Mouse (Mus musculus): ENCODE results near the gene Med15. TPM values are rescaled to one million over a fixed set of nuclear protein-coding genes. Genes with fewer than 3 reads are reported as not detected.
"Not testable (repeated sequence)": the region's sequence is repeated elsewhere in the genome, so short reads cannot be mapped to it uniquely, and the experiment has no call there.

Gene Med15
- polyA plus RNA-seq, 1 experiment from 2014 or later: 19.2 TPM

- H3K36me3 ChIP-seq (ENCODE audit: control insufficient read depth, insufficient read depth): no peaks in the 10 kb centered on the region
Observed at GRCm38 (mm10) chr16:17742810-17743209, 10.1 kb upstream of the Med15 start.

GRCm38 (mm10) chr16:17740080-17740479 is 7.4 kb upstream of the Med15 start:
- Histone ChIP-seq H3K4me2 (ENCODE audit: low read depth, low read length) (no peak overlapping the region), H3K27ac (ENCODE audit: low read length) (no peak overlapping the region), H3K9me3 (replicated peaks; ENCODE audit: control insufficient read depth, low read length) (no peaks in the 10 kb centered on the region), H3K36me3 (ENCODE audit: control insufficient read depth, insufficient read depth) (no peaks in the 10 kb centered on the region), H3K4me1 (ENCODE audit: control insufficient read depth, low read depth, low read length) (no peaks in the 10 kb centered on the region), H3K27me3 (ENCODE audit: control insufficient read depth, insufficient read depth, low read depth, low read length) (0 out of 2 replicates have a peak, but pooled peaks cover 2% of the 10 kb centered on the region), H3K9ac (ENCODE audit: low read depth, low read length) (no peak overlapping the region), H3K4me3 (ENCODE audit: low read depth, low read length) (no peak overlapping the region)
- no peak for ATAC-seq (ENCODE audit: low read depth)
- WGBS (ENCODE audit: insufficient replicate concordance): 50% methylated on average over 4 of the region's 4 CpGs

More at GRCm38 (mm10) chr16:17742810-17743209, 10.1 kb upstream of the Med15 start:
- H3K4me2 ChIP-seq (ENCODE audit: low read depth, low read length): no peak overlapping the region
- ATAC-seq (ENCODE audit: low read depth): no peak
- H3K9me3 ChIP-seq (replicated peaks; ENCODE audit: control insufficient read depth, low read length): no peaks in the 10 kb centered on the region
- no peaks in the 10 kb centered on the region for H3K27me3 ChIP-seq (ENCODE audit: control insufficient read depth, insufficient read depth, low read depth, low read length)
- H3K4me1 ChIP-seq (ENCODE audit: control insufficient read depth, low read depth, low read length): no peaks in the 10 kb centered on the region
- 67% methylated on average over 1 of the region's 1 CpGs for WGBS (ENCODE audit: insufficient replicate concordance)
- no peak overlapping the region for H3K27ac ChIP-seq (ENCODE audit: low read length)
- no peak overlapping the region for H3K4me3 ChIP-seq (ENCODE audit: low read depth, low read length)
- H3K9ac ChIP-seq (ENCODE audit: low read depth, low read length): no peak overlapping the region

GRCm38 (mm10) chr16:17736156-17736555 is 3.5 kb upstream of the Med15 start:
- ATAC-seq (ENCODE audit: low read depth): no peak
- Histone ChIP-seq H3K27me3 (ENCODE audit: control insufficient read depth, insufficient read depth, low read depth, low read length) (peaks cover 14% of the 10 kb centered on the region), H3K36me3 (ENCODE audit: control insufficient read depth, insufficient read depth) (no peaks in the 10 kb centered on the region), H3K27ac (ENCODE audit: low read length) (no peak overlapping the region), H3K4me1 (ENCODE audit: control insufficient read depth, low read depth, low read length) (no peaks in the 10 kb centered on the region), H3K9me3 (replicated peaks; ENCODE audit: control insufficient read depth, low read length) (no peaks in the 10 kb centered on the region), H3K4me3 (ENCODE audit: low read depth, low read length) (no peak overlapping the region), H3K4me2 (ENCODE audit: low read depth, low read length) (no peak overlapping the region), H3K9ac (ENCODE audit: low read depth, low read length) (no peak overlapping the region)
- 27% methylated on average over 4 of the region's 4 CpGs for WGBS (ENCODE audit: insufficient replicate concordance)

GRCm38 (mm10) chr16:17734872-17735271 is 2.2 kb upstream of the Med15 start:
- H3K27me3 ChIP-seq (ENCODE audit: control insufficient read depth, insufficient read depth, low read depth, low read length): peaks cover 14% of the 10 kb centered on the region
- WGBS (ENCODE audit: insufficient replicate concordance): 51% methylated on average over 6 of the region's 6 CpGs
- not testable (repeated sequence) for H3K4me1 ChIP-seq (ENCODE audit: control insufficient read depth, low read depth, low read length); ATAC-seq (ENCODE audit: low read depth); H3K27ac ChIP-seq (ENCODE audit: low read length); H3K4me2 ChIP-seq (ENCODE audit: low read depth, low read length); H3K4me3 ChIP-seq (ENCODE audit: low read depth, low read length); H3K36me3 ChIP-seq (ENCODE audit: control insufficient read depth, insufficient read depth); H3K9me3 ChIP-seq (replicated peaks; ENCODE audit: control insufficient read depth, low read length); H3K9ac ChIP-seq (ENCODE audit: low read depth, low read length)

- Histone ChIP-seq H3K27ac (ENCODE audit: low read length) (no peak overlapping the region), H3K4me1 (ENCODE audit: control insufficient read depth, low read depth, low read length) (no peaks in the 10 kb centered on the region), H3K9me3 (replicated peaks; ENCODE audit: control insufficient read depth, low read length) (no peaks in the 10 kb centered on the region), H3K27me3 (ENCODE audit: control insufficient read depth, insufficient read depth, low read depth, low read length) (peaks cover 14% of the 10 kb centered on the region), H3K9ac (ENCODE audit: low read depth, low read length) (no peak overlapping the region), H3K4me2 (ENCODE audit: low read depth, low read length) (no peak overlapping the region), H3K4me3 (ENCODE audit: low read depth, low read length) (no peak overlapping the region), H3K36me3 (ENCODE audit: control insufficient read depth, insufficient read depth) (no peaks in the 10 kb centered on the region)
- ATAC-seq (ENCODE audit: low read depth): no peak
- 48% methylated on average over 2 of the region's 2 CpGs for WGBS (ENCODE audit: insufficient replicate concordance)
Observed at GRCm38 (mm10) chr16:17733646-17734045, 955 bp upstream of the Med15 start.

GRCm38 (mm10) chr16:17732431-17732830 is 260 bp downstream of the Med15 start:
- Histone ChIP-seq H3K27ac (ENCODE audit: low read length) (no peak overlapping the region), H3K4me1 (ENCODE audit: control insufficient read depth, low read depth, low read length) (no peaks in the 10 kb centered on the region), H3K9ac (ENCODE audit: low read depth, low read length) (no peak overlapping the region), H3K4me3 (ENCODE audit: low read depth, low read length) (no peak overlapping the region), H3K4me2 (ENCODE audit: low read depth, low read length) (no peak overlapping the region), H3K36me3 (ENCODE audit: control insufficient read depth, insufficient read depth) (no peaks in the 10 kb centered on the region), H3K9me3 (replicated peaks; ENCODE audit: control insufficient read depth, low read length) (no peaks in the 10 kb centered on the region), H3K27me3 (ENCODE audit: control insufficient read depth, insufficient read depth, low read depth, low read length) (peaks cover 14% of the 10 kb centered on the region)
- WGBS (ENCODE audit: insufficient replicate concordance): 50% methylated on average over 6 of the region's 6 CpGs
- ATAC-seq (ENCODE audit: low read depth): no peak

GRCm38 (mm10) chr16:17732021-17732420 is 670 bp downstream of the Med15 start:
- Histone ChIP-seq H3K36me3 (ENCODE audit: control insufficient read depth, insufficient read depth) (no peaks in the 10 kb centered on the region), H3K4me1 (ENCODE audit: control insufficient read depth, low read depth, low read length) (peaks cover 1% of the 10 kb centered on the region), H3K27me3 (ENCODE audit: control insufficient read depth, insufficient read depth, low read depth, low read length) (peaks cover 14% of the 10 kb centered on the region), H3K9me3 (replicated peaks; ENCODE audit: control insufficient read depth, low read length) (no peaks in the 10 kb centered on the region), H3K27ac (ENCODE audit: low read length) (no peak overlapping the region), H3K4me2 (ENCODE audit: low read depth, low read length) (no peak overlapping the region), H3K9ac (ENCODE audit: low read depth, low read length) (no peak overlapping the region), H3K4me3 (ENCODE audit: low read depth, low read length) (no peak overlapping the region)
- ATAC-seq (ENCODE audit: low read depth): no peak
- 25% methylated on average over 3 of the region's 3 CpGs for WGBS (ENCODE audit: insufficient replicate concordance)

GRCm38 (mm10) chr16:17729974-17730373 is 2.7 kb downstream of the Med15 start:
- Histone ChIP-seq H3K4me2 (ENCODE audit: low read depth, low read length) (no peak overlapping the region), H3K9ac (ENCODE audit: low read depth, low read length) (no peak overlapping the region), H3K27me3 (ENCODE audit: control insufficient read depth, insufficient read depth, low read depth, low read length) (peaks cover 12% of the 10 kb centered on the region), H3K27ac (ENCODE audit: low read length) (no peak overlapping the region), H3K9me3 (replicated peaks; ENCODE audit: control insufficient read depth, low read length) (no peaks in the 10 kb centered on the region), H3K36me3 (ENCODE audit: control insufficient read depth, insufficient read depth) (no peaks in the 10 kb centered on the region), H3K4me3 (ENCODE audit: low read depth, low read length) (no peak overlapping the region), H3K4me1 (ENCODE audit: control insufficient read depth, low read depth, low read length) (peaks cover 4% of the 10 kb centered on the region)
- no peak for ATAC-seq (ENCODE audit: low read depth)

- Histone ChIP-seq H3K4me2 (ENCODE audit: low read depth, low read length) (peak overlapping the region; percentile 37; the same call in 1 of the 2 replicates), H3K27ac (ENCODE audit: low read length) (no peak overlapping the region), H3K27me3 (ENCODE audit: control insufficient read depth, insufficient read depth, low read depth, low read length) (no peaks in the 10 kb centered on the region), H3K4me1 (ENCODE audit: control insufficient read depth, low read depth, low read length) (peaks cover 4% of the 10 kb centered on the region), H3K9ac (ENCODE audit: low read depth, low read length) (0 out of 2 replicates have a peak overlapping the region, but pooled peaks have one; percentile 28), H3K4me3 (ENCODE audit: low read depth, low read length) (no peak overlapping the region), H3K9me3 (replicated peaks; ENCODE audit: control insufficient read depth, low read length) (no peaks in the 10 kb centered on the region), H3K36me3 (ENCODE audit: control insufficient read depth, insufficient read depth) (no peaks in the 10 kb centered on the region)
- WGBS (ENCODE audit: insufficient replicate concordance): 11% methylated on average over 5 of the region's 5 CpGs
- peak; percentile 45 for ATAC-seq (ENCODE audit: low read depth)
Observed at GRCm38 (mm10) chr16:17727179-17727861, 5.4 kb downstream of the Med15 start.

All from liver, embryonic 16.5 days (tissue).